Mouse (Mus musculus): ENCODE measurements around the gene Nebl.

GRCm38 (mm10) chr2:17525739-17526526 is 205.3 kb downstream of the Nebl start:
- TF ChIP-seq CTCF (IDR thresholded peaks at IDR 0.05; ENCODE audit: low read depth) (no peak), EP300 (IDR thresholded peaks at IDR 0.05; ENCODE audit: low read depth) (no peak)

Measured in liver, postnatal 0 days (tissue).